Mouse (Mus musculus): ENCODE measurements at regions not wholly inside any gene's neighbourhood (a gene's known extent, or its start where the extent isn't known, plus 50 kb on each side); places are given as distances from the start of the nearest gene placed in this dataset.

GRCm38 (mm10) chr13:10538927-10539326 lies 178.3 kb upstream of the Chrm3 start:
- DNase-seq (ENCODE audit: low read depth, low spot score): no peak

GRCm38 (mm10) chr13:10527251-10527650 lies 166.6 kb upstream of the Chrm3 start:
- no peak for DNase-seq (ENCODE audit: low read depth, low spot score)

- DNase-seq (ENCODE audit: low read depth, low spot score): no peak
Observed at GRCm38 (mm10) chr13:10526470-10527207, 166.0 kb upstream of the Chrm3 start.

- DNase-seq (ENCODE audit: low read depth, low spot score): no peak
Observed at GRCm38 (mm10) chr13:10504211-10504610, 143.6 kb upstream of the Chrm3 start.

- no peak for DNase-seq (ENCODE audit: low read depth, low spot score)
Observed at GRCm38 (mm10) chr13:10455323-10455722, 94.7 kb upstream of the Chrm3 start.

GRCm38 (mm10) chr13:10454667-10455066 lies 94.0 kb upstream of the Chrm3 start:
- DNase-seq (ENCODE audit: low read depth, low spot score): no peak

- no peak for DNase-seq (ENCODE audit: low read depth, low spot score)
Observed at GRCm38 (mm10) chr13:10451057-10451456, 90.4 kb upstream of the Chrm3 start.

- no peak for DNase-seq (ENCODE audit: low read depth, low spot score)
Observed at GRCm38 (mm10) chr13:10449502-10449901, 88.9 kb upstream of the Chrm3 start.

GRCm38 (mm10) chr13:10447806-10448205 lies 87.2 kb upstream of the Chrm3 start:
- no peak for DNase-seq (ENCODE audit: low read depth, low spot score)

- DNase-seq (ENCODE audit: low read depth, low spot score): no peak
Observed at GRCm38 (mm10) chr13:10445679-10446078, 85.0 kb upstream of the Chrm3 start.

Data from mesoderm, embryonic 11.5 days (tissue).